Mouse (Mus musculus) liver, adult 2 months (tissue): Measurements from ENCODE around the gene Krt13. TPM values are rescaled to one million over a fixed set of nuclear protein-coding genes. Genes with fewer than 3 reads are reported as not detected.

Experiments used
- DNase-seq: peaks from one replicate; pipeline ENCODE4 v3.0.0-alpha.2; 2011; ENCODE audit warnings: low read depth, low spot score; ENCODE audit errors: extremely low read depth
- H3K27ac ChIP-seq: fragments of 200-500 bp; replicated peaks from 2 replicates; pipeline ENCODE4 v1.5.1; 2012; ENCODE audit warnings: low read depth, mild to moderate bottlenecking, control low read depth, inconsistent platforms, low read length; ENCODE audit not compliant: insufficient read depth
- H3K27me3 ChIP-seq: fragments of 200-500 bp; 2 replicates; pipeline ENCODE4 v1.6.1; 2012; ENCODE audit warnings: mild to moderate bottlenecking, moderate library complexity, low read length, inconsistent platforms; ENCODE audit not compliant: control insufficient read depth, insufficient read depth
- H3K36me3 ChIP-seq: fragments of 200-500 bp; 2 replicates; pipeline ENCODE4 v1.6.1; 2012; ENCODE audit warnings: low read length, inconsistent platforms; ENCODE audit not compliant: control insufficient read depth, insufficient read depth
- H3K4me1 ChIP-seq: fragments of 200-500 bp; 2 replicates; pipeline ENCODE4 v1.6.1; 2011; ENCODE audit warnings: low read length; ENCODE audit not compliant: control insufficient read depth, insufficient read depth
- H3K4me3 ChIP-seq: fragments of 200-500 bp; 2 replicates; pipeline ENCODE4 v1.5.1; 2011; ENCODE audit warnings: low read depth, mild to moderate bottlenecking, control low read depth, low read length, moderate library complexity; ENCODE audit not compliant: insufficient read depth
- H3K79me2 ChIP-seq: fragments of 200-500 bp; 2 replicates; pipeline ENCODE4 v1.6.1; 2012; ENCODE audit warnings: inconsistent platforms, mild to moderate bottlenecking, low read length, moderate library complexity; ENCODE audit not compliant: control insufficient read depth, insufficient read depth
- H3K9ac ChIP-seq: fragments of 200-500 bp; 2 replicates; pipeline ENCODE4 v1.6.1; 2012; ENCODE audit warnings: low read depth, mild to moderate bottlenecking, control low read depth, inconsistent platforms, low read length
- CTCF ChIP-seq: fragments of 200-500 bp; IDR thresholded peaks from 2 replicates; pipeline ENCODE4 v1.5.1; 2011; ENCODE audit warnings: low read depth, low read length, control low read depth
- POLR2A ChIP-seq: fragments of 200-500 bp; IDR thresholded peaks from 2 replicates; pipeline ENCODE4 v1.6.1; 2011; ENCODE audit warnings: low read length, control low read depth; ENCODE audit not compliant: insufficient read depth; ENCODE audit errors: extremely low read depth
- WGBS: fragments of 180-500 bp; shearing (Covaris S2); methylation state at CpG from one replicate; pipeline ENCODE4 v1.1.7; 2018; 5-methylcytosine and 5-hydroxymethylcytosine counted together
- polyA plus RNA-seq: library from polyadenylated mRNA; depleted of rRNA; stranded (reverse); fragments of >200 nt; gene quantifications from 2 replicates; pipeline ENCODE4 v1.2.3, GENCODE M21; 2012; rRNA removed
- total RNA-seq: library from RNA; depleted of rRNA; stranded (reverse); fragments of >200 nt; gene quantifications from 2 replicates; pipeline ENCODE4 v1.2.3, GENCODE M21; 2014; rRNA removed

Gene Krt13
- total and polyA plus RNA-seq, 2 experiments, result not detected

- Histone ChIP-seq H3K27ac (no peak overlapping the region), H3K9ac (no peak overlapping the region), H3K79me2 (no peaks in the 10 kb centered on the region), H3K4me1 (no peaks in the 10 kb centered on the region), H3K4me3 (no peak overlapping the region), H3K27me3 (no peaks in the 10 kb centered on the region), H3K36me3 (no peaks in the 10 kb centered on the region)
- no peak for TF ChIP-seq POLR2A
- TF ChIP-seq CTCF, result no peak
- DNase-seq, result no peak
- WGBS, result 68% methylated on average over 1 of the region's 1 CpGs
Observed at GRCm38 (mm10) chr11:100073873-100074272, 47.5 kb downstream of the Krt13 start.

Other genes starting within 250 kb of the Krt13 start
- gene Krtap9-1, start 248.2 kb downstream of the Krt13 start, total RNA-seq, result not detected in 2 replicates
- not detected in 2 replicates for gene Krtap9-1, start 248.2 kb downstream of the Krt13 start, polyA plus RNA-seq
- gene Gm11567, start 242.4 kb downstream of the Krt13 start, total RNA-seq, result 0.28 TPM in 1 of 2 replicates, not detected in the other
- gene Gm11567, start 242.4 kb downstream of the Krt13 start, polyA plus RNA-seq, result not detected in 2 replicates
- gene Krtap31-1, start 213.6 kb downstream of the Krt13 start, total RNA-seq, result not detected in 2 replicates
- gene Krtap31-1, start 213.6 kb downstream of the Krt13 start, polyA plus RNA-seq, result not detected in 2 replicates
- gene Gm11565, start 206.8 kb downstream of the Krt13 start, total RNA-seq, result not detected in 2 replicates
- gene Gm11565, start 206.8 kb downstream of the Krt13 start, polyA plus RNA-seq, result not detected in 2 replicates
- gene Krtap31-2, start 185.3 kb downstream of the Krt13 start, total RNA-seq, result not detected in 2 replicates
- gene Krtap31-2, start 185.3 kb downstream of the Krt13 start, polyA plus RNA-seq, result not detected in 2 replicates
- gene Krtap9-5, start 173.1 kb downstream of the Krt13 start, total RNA-seq, result not detected in 2 replicates
- gene Krtap9-5, start 173.1 kb downstream of the Krt13 start, polyA plus RNA-seq, result not detected in 2 replicates
- not detected in 2 replicates for gene Krtap29-1, start 142.5 kb downstream of the Krt13 start, total RNA-seq
- not detected in 2 replicates for gene Krtap29-1, start 142.5 kb downstream of the Krt13 start, polyA plus RNA-seq
- gene Krtap16-1, start 135.0 kb downstream of the Krt13 start, total RNA-seq, result not detected in 2 replicates
- not detected in 2 replicates for gene Krtap16-1, start 135.0 kb downstream of the Krt13 start, polyA plus RNA-seq
- not detected in 2 replicates for gene Krtap17-1, start 127.6 kb downstream of the Krt13 start, total RNA-seq
- not detected in 2 replicates for gene Krtap17-1, start 127.6 kb downstream of the Krt13 start, polyA plus RNA-seq
- not detected in 2 replicates for gene Krt33a, start 105.4 kb downstream of the Krt13 start, total RNA-seq
- not detected in 2 replicates for gene Krt33a, start 105.4 kb downstream of the Krt13 start, polyA plus RNA-seq
- not detected in 2 replicates for gene Krt33b, start 91.7 kb downstream of the Krt13 start, total RNA-seq
- not detected in 2 replicates for gene Krt33b, start 91.7 kb downstream of the Krt13 start, polyA plus RNA-seq
- not detected in 2 replicates for gene Krt34, start 80.0 kb downstream of the Krt13 start, total RNA-seq
- gene Krt34, start 80.0 kb downstream of the Krt13 start, polyA plus RNA-seq, result not detected in 2 replicates
- not detected in 2 replicates for gene Krt31, start 71.0 kb downstream of the Krt13 start, total RNA-seq
- gene Krt31, start 71.0 kb downstream of the Krt13 start, polyA plus RNA-seq, result not detected in 2 replicates
- not detected in 2 replicates for gene Krt32, start 33.3 kb downstream of the Krt13 start, total RNA-seq
- gene Krt32, start 33.3 kb downstream of the Krt13 start, polyA plus RNA-seq, result not detected in 2 replicates
- gene Krt35, start 25.3 kb downstream of the Krt13 start, total RNA-seq, result not detected in 2 replicates
- not detected in 2 replicates for gene Krt35, start 25.3 kb downstream of the Krt13 start, polyA plus RNA-seq
- not detected in 2 replicates for gene Krt36, start 15.9 kb downstream of the Krt13 start, total RNA-seq
- not detected in 2 replicates for gene Krt36, start 15.9 kb downstream of the Krt13 start, polyA plus RNA-seq
- gene Krt15, start 14.4 kb upstream of the Krt13 start, total RNA-seq, result not detected in 2 replicates
- gene Krt15, start 14.4 kb upstream of the Krt13 start, polyA plus RNA-seq, result not detected in 2 replicates
- 2.8 and 4.5 TPM in 2 replicates for gene Krt19, start 27.1 kb upstream of the Krt13 start, total RNA-seq
- gene Krt19, start 27.1 kb upstream of the Krt13 start, polyA plus RNA-seq, result 2.4 and 2.6 TPM in 2 replicates
- not detected in 2 replicates for gene Krt9, start 71.7 kb upstream of the Krt13 start, total RNA-seq
- not detected in 2 replicates for gene Krt9, start 71.7 kb upstream of the Krt13 start, polyA plus RNA-seq
- gene Krt14, start 86.0 kb upstream of the Krt13 start, total RNA-seq, result not detected in 2 replicates
- gene Krt14, start 86.0 kb upstream of the Krt13 start, polyA plus RNA-seq, result not detected in 2 replicates
- gene Krt16, start 127.3 kb upstream of the Krt13 start, total RNA-seq, result not detected in 2 replicates
- gene Krt16, start 127.3 kb upstream of the Krt13 start, polyA plus RNA-seq, result not detected in 2 replicates
- gene Krt17, start 139.5 kb upstream of the Krt13 start, total RNA-seq, result not detected in 2 replicates
- not detected in 2 replicates for gene Krt17, start 139.5 kb upstream of the Krt13 start, polyA plus RNA-seq
- not detected in 2 replicates for gene Krt42, start 148.3 kb upstream of the Krt13 start, total RNA-seq
- gene Krt42, start 148.3 kb upstream of the Krt13 start, polyA plus RNA-seq, result not detected in 2 replicates
- gene Eif1, start 198.3 kb upstream of the Krt13 start, total RNA-seq, result 145 and 210 TPM in 2 replicates
- 86.6 and 104 TPM in 2 replicates for gene Eif1, start 198.3 kb upstream of the Krt13 start, polyA plus RNA-seq
- gene Gast, start 212.8 kb upstream of the Krt13 start, total RNA-seq, result not detected in 2 replicates
- not detected in 2 replicates for gene Gast, start 212.8 kb upstream of the Krt13 start, polyA plus RNA-seq
- gene Hap1, start 234.6 kb upstream of the Krt13 start, total RNA-seq, result 0.65 and 1.3 TPM in 2 replicates
- 0.40 and 1.2 TPM in 2 replicates for gene Hap1, start 234.6 kb upstream of the Krt13 start, polyA plus RNA-seq